Mouse (Mus musculus): ENCODE measurements around the gene 2410131K14Rik. TPM values are rescaled to one million over a fixed set of nuclear protein-coding genes. Genes with fewer than 3 reads are reported as not detected.

The 2410131K14Rik gene
- total RNA-seq (2015) = 1.4 and 1.6 TPM in 2 replicates
- total RNA-seq (2017) = 1.6 and 2.6 TPM in 2 replicates

DNA sequence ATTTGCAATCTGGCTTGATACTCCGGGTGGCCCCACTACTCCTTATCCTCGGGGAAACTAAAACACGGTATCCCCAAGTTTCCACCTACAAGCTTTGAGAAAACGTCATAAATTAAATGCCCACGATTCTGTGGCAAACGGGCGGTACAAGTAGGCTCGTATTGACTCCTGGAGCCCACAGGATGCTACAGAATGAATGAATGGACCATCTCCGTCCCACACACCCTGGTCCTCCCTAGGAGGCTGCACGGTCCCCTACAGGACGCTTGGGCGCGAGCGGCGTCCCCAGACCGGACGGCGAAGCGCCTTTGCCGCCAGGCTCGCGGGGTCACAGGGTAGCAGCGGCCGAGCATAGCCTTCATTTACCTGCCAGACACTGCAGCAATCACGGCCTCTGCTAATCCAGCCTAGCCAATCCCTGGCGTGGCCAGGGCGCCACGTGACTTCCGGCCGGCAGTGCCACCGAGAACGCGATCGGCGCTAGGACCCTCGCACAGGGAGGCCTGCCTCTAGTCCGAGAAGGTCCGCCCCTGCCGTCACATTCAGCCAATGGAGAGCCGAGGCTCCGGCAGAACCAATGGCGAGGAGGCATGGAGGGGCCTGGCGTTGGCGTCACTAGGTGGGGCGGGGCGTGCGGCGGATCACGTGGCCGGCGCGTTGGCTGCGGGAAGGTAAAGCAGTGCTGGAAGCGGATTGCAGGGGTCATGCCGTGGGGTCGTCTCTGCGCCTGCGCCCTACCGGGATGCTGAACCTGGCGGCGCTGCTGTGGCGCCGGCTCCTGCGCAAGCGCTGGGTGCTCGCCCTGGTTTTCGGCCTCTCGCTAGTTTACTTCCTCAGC is at the start of gene 2410131K14Rik, which contains the start of gene Rnft2:
Gene 2410131K14Rik, plus strand, starts transcription at position 622 of the 838 bp plus-strand sequence.
Gene Rnft2, minus strand, starts transcription at position 511 of the 838 bp plus-strand sequence.
- ATAC-seq (replicated peaks; ENCODE audit: poor library complexity) = peak; percentile 100

GRCm38 (mm10) chr5:118197421-118197820 is 47.6 kb upstream of the 2410131K14Rik start:
- ATAC-seq (replicated peaks; ENCODE audit: poor library complexity) = no peak

DNA sequence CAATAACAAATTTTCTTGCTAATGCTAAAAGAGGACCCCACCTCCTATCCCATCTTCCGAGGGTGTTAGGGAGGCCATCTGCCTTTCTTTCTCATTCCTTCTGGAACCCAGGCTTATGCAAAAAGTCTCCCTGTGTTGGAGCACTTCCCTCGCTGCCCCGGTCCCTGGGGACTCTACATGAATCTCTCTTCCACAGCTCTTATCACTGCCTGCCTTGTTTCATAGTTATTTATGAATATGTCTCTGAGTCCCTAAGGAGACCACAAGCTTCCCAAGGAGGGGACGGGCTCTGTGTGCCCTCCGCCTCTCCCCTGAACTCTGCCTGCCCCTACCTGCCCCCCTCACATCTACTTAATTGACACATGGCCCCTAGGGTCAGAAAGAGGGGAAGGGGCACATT is 45.4 kb upstream of the 2410131K14Rik start:
- ATAC-seq (replicated peaks; ENCODE audit: poor library complexity) = no peak

GRCm38 (mm10) chr5:118204675-118205440 is 40.2 kb upstream of the 2410131K14Rik start:
- peak; percentile 89 for ATAC-seq (replicated peaks; ENCODE audit: poor library complexity)

GRCm38 (mm10) chr5:118205852-118206251 is 39.2 kb upstream of the 2410131K14Rik start:
- no peak for ATAC-seq (replicated peaks; ENCODE audit: poor library complexity)

- no peak for ATAC-seq (replicated peaks; ENCODE audit: poor library complexity)
These were observed 31.0 kb upstream of the 2410131K14Rik start for GRCm38 (mm10) chr5:118214012-118214411.

DNA sequence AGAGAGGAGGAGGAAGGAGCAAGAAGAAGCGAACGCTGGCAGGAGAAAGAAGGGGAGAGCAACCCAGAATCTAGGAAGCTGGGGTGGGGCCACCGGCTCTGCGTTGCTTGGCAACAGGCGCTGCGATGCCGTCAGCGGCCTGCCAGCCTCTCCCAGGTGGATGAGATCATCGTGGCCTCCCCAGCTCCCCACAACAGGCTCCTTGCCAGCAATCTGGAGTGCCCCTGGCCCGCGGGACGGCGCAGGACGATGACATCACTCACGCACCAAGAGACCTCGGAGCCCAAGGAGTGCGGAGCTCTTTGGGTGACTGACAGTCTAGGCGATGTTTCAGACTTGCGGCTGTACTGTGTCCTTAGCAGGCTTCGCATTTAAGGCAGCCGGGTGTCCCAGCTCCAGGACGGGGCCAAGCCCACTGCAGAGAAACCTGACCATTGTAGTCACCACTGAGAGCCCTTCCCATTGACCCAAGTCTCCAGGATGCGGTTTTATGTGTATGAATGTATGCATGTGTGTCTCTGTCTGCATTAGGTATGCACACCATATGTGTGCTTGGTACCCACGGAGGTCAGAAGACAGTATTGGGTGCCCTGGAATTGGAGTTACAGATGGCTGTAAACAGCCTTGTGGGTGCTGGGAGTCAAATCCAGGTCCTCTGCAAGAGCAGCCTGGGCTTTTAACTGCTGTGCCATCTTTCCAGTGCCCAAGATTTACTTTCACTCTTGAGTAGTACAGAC is 30.4 kb upstream of the 2410131K14Rik start:
- 0 out of 2 replicates have a peak, but pooled peaks have one; percentile 14 for ATAC-seq (replicated peaks; ENCODE audit: poor library complexity)

DNA sequence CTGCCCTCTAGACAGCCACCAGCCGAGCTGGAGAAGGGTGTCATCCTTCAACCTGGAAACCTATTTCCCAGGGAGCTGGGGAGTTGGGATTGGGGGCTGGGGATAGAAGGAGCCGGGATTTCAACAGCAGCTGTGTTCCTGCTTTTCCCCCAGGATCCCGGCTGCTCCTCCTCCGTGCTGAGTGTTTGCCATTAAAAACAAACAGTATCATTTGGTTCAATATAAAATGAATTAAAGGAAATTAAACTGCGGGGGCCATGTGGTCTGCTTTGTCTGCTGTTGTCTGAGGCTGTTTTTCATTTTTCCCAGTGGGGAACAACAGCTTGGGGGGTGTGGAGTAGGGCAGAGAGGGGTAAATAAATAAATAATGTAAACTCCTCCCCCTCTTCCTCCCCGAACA is 27.6 kb upstream of the 2410131K14Rik start:
- no peak for ATAC-seq (replicated peaks; ENCODE audit: poor library complexity)

DNA sequence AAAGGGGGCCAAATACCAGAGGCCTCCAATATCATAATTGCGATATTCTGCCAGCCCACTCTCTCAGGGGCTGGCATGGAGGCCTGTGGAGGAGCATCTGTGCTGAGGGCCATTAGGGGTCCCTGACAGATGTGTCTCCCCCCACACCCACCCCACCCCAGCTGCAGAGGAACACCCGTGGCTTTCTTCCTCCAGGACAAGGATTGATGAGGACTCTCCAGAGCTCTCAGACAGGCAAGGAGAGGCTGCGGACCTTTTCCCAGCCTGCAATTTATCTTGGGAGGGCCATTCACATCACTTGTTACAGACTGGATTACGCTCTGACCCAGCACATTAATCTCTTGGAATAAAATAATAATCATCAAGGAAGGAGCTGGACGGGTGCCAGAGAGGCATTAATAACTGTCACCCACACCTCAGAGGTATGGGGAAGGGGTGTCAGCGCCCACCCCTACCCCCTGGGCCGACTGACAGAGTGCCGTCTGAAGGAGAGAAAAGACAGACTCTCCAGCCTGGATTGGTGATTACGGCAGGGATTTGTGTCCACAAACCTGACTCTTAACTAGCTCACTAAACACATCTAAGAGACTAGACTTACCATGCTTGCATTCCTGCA is 21.8 kb upstream of the 2410131K14Rik start:
- no peak for ATAC-seq (replicated peaks; ENCODE audit: poor library complexity)

GRCm38 (mm10) chr5:118230071-118230611 is 14.9 kb upstream of the 2410131K14Rik start:
- ATAC-seq (replicated peaks; ENCODE audit: poor library complexity) = no peak

- no peak for ATAC-seq (replicated peaks; ENCODE audit: poor library complexity)
These were observed 8.1 kb upstream of the 2410131K14Rik start for GRCm38 (mm10) chr5:118236891-118237290.

- ATAC-seq (replicated peaks; ENCODE audit: poor library complexity) = no peak
These were observed 5.4 kb upstream of the 2410131K14Rik start for GRCm38 (mm10) chr5:118239671-118240070.

GRCm38 (mm10) chr5:118245606-118246308 is 730 bp downstream of the 2410131K14Rik start:
- no peak for ATAC-seq (replicated peaks; ENCODE audit: poor library complexity)

- no peak for ATAC-seq (replicated peaks; ENCODE audit: poor library complexity)
These were observed 2.4 kb downstream of the 2410131K14Rik start for GRCm38 (mm10) chr5:118247378-118247777.

DNA sequence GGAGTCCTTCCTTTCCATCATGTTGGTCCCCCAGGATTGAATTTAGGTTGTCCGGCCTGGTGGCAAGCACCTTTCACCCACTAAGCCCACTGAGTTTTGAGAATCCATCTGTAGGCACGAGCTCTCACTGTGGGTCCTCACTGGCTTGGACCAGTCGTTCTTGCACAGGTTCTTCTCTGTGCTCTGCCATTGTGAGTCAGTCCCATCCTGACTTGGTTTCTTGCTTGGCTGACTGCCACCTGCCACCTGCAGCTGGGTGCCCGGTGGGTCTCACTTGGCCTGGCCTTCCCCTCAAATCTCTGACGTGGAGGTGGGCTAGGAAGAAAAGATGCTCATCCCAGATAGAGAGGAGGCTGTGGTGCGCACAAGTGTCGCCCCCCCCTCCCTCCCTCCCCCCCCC is 6.0 kb downstream of the 2410131K14Rik start:
- ATAC-seq (replicated peaks; ENCODE audit: poor library complexity) = no peak

GRCm38 (mm10) chr5:118253551-118253950 is 8.5 kb downstream of the 2410131K14Rik start:
- ATAC-seq (replicated peaks; ENCODE audit: poor library complexity) = peak; percentile 83

DNA sequence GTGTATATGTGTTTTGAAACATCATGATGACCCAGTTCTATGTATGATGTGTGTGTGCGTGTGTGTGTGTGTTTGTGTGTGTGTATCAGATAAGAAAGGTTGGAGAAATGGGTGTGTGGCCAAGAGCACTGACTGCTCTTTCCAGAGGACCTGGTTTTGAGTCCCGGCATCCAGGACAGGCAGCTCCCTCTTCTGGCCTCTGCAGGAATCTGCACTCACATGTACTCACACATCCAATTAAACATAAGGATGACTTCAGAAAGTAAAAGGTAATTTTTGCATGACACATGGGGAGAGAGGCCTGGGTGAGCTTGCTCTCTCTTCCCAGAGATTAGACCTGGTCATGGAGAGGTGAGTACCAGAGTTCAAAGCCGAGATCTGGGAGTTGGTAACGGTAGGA is 12.0 kb downstream of the 2410131K14Rik start:
- ATAC-seq (replicated peaks; ENCODE audit: poor library complexity) = no peak

DNA sequence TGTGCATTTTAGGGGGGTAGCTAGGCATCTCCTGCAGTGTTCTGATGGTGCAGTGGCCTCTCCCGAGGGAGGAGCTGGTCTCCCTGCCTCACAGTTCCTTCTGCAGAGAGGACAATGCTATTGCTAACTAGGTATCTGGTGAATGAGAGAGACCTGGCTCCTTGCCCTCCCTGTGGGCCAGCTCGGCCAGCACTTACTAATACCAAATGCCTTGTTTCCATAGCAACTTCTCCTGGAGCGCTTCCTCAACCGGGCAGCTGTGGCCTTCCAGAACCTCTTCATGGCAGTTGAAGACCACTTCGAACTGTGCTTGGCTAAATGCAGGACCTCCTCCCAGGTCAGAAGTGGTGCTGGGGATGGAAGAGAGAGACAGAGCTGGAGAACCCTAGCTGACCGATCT is 14.1 kb downstream of the 2410131K14Rik start:
- no peak for ATAC-seq (replicated peaks; ENCODE audit: poor library complexity)

DNA sequence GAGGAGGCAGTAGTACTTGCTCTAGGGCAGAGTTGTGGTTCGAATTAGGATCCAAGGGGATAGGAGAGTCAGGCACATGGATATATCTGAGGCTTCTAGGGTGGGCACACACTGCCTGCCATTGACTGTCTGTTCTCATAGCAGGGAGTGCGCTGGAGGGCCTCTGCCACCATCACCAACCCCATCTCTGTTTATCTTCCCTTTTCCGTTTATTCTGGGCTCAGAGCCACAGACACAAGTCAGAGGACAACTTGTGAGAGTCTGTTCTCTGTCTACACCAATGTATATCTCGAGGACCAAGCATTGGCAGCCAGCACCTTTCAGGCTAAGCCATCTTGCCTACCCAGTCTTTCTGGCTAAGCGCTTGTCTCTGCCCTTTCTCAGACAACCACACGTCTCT is 14.6 kb downstream of the 2410131K14Rik start:
- peak; percentile 60 for ATAC-seq (replicated peaks; ENCODE audit: poor library complexity)

DNA sequence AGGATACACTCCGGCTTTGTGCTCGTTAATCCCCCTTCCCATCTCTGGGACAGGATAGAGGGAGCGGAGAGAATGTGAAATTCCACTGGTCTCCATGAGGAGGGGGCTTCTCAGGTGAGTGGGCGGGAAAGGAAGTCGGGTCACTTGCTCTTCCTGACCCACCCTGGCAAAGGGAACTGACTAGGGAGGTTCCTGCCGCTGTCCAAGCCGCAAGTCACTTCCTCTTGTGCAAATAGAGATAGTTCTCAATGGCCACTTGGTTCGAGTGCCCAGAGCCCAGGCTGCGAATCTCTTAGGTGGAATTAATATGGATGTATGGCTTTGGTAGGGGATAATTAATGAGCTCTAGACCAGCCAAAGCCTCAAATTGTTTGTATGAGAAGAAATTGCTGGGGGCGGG is 15.0 kb downstream of the 2410131K14Rik start:
- ATAC-seq (replicated peaks; ENCODE audit: poor library complexity) = peak; percentile 66; the same call in 1 of the 2 replicates

Measured in megakaryocyte progenitor cell, adult 5-6 weeks (primary cell).